Mouse (Mus musculus): ENCODE data around the gene Dnmt3a. TPM values are rescaled to one million over a fixed set of nuclear protein-coding genes. Genes with fewer than 3 reads are reported as not detected.

Dnmt3a gene
- total and polyA plus RNA-seq, 2 experiments from 2014 or later: 31.7 to 76.0 TPM

GRCm38 (mm10) chr12:3791257-3791656, 14.6 kb upstream of the Dnmt3a start:
- no peak overlapping the region for H3K27ac ChIP-seq (ENCODE audit: low read depth)
- H3K9ac ChIP-seq (replicated peaks; ENCODE audit: low read depth, low read length): no peak overlapping the region
- TF ChIP-seq CTCF (IDR thresholded peaks at IDR 0.05; ENCODE audit: low read depth): no peak
- TF ChIP-seq EP300 (IDR thresholded peaks at IDR 0.05; ENCODE audit: low read depth): no peak
- peak overlapping the region; percentile 69 for H3K4me2 ChIP-seq (ENCODE audit: low read depth, low read length)
- DNase-seq (ENCODE audit: low spot score) (no peak), ATAC-seq (ENCODE audit: insufficient read depth, low read depth) (no peak)
- no peaks in the 10 kb centered on the region for H3K9me3 ChIP-seq (replicated peaks; ENCODE audit: control insufficient read depth, low read length)
- H3K4me3 ChIP-seq (ENCODE audit: low read depth, low read length): peak overlapping the region; percentile 46
- 43% methylated on average over 7 of the region's 7 CpGs for WGBS
- H3K4me1 ChIP-seq (ENCODE audit: control insufficient read depth, insufficient read depth): peaks cover 8% of the 10 kb centered on the region; the same call in 1 of the 2 replicates
- no peaks in the 10 kb centered on the region for H3K27me3 ChIP-seq (ENCODE audit: control insufficient read depth, insufficient read depth, low read length)
- H3K36me3 ChIP-seq (replicated peaks; ENCODE audit: control insufficient read depth, insufficient read depth, low read length): no peaks in the 10 kb centered on the region

DNA sequence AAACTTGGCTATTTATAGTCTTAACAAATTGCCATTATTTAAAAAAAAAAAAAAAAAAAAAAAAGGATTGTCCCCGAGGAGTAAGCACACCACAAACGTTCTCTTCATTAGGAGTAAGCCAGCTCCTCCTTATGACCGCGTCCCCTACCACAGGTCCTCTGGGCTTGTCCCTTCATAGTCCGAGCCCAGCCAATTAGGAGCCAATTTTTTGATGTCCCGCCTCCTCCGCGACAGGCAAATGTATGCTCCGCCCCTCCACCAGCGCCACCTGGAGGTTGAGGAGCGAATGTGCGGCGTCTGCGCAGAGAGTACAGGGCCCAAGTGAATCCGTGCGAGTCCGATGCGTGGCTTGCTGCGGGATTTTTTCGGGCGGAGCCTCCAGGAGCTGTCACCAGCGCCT, 14.1 kb upstream of the Dnmt3a start:
- DNase-seq (ENCODE audit: low spot score): peak; percentile 96
- Histone ChIP-seq H3K36me3 (replicated peaks; ENCODE audit: control insufficient read depth, insufficient read depth, low read length) (no peaks in the 10 kb centered on the region), H3K27ac (ENCODE audit: low read depth) (no peak overlapping the region), H3K4me3 (ENCODE audit: low read depth, low read length) (peak overlapping the region; percentile 46), H3K27me3 (ENCODE audit: control insufficient read depth, insufficient read depth, low read length) (no peaks in the 10 kb centered on the region), H3K9me3 (replicated peaks; ENCODE audit: control insufficient read depth, low read length) (no peaks in the 10 kb centered on the region), H3K4me2 (ENCODE audit: low read depth, low read length) (peak overlapping the region; percentile 69), H3K4me1 (ENCODE audit: control insufficient read depth, insufficient read depth) (peaks cover 8% of the 10 kb centered on the region; the same call in 1 of the 2 replicates), H3K9ac (replicated peaks; ENCODE audit: low read depth, low read length) (no peak overlapping the region; the same call in 1 of the 2 replicates)
- ATAC-seq (ENCODE audit: insufficient read depth, low read depth): peak; percentile 93
- WGBS: under 1% methylated on average over 22 of the region's 22 CpGs
- peak; percentile 98 for TF ChIP-seq CTCF (IDR thresholded peaks at IDR 0.05; ENCODE audit: low read depth)
- no peak for TF ChIP-seq EP300 (IDR thresholded peaks at IDR 0.05; ENCODE audit: low read depth)

GRCm38 (mm10) chr12:3792248-3792647, 13.6 kb upstream of the Dnmt3a start:
- H3K27ac ChIP-seq (ENCODE audit: low read depth): no peak overlapping the region
- no peaks in the 10 kb centered on the region for H3K9me3 ChIP-seq (replicated peaks; ENCODE audit: control insufficient read depth, low read length)
- WGBS: 22% methylated on average over 8 of the region's 8 CpGs
- H3K4me1 ChIP-seq (ENCODE audit: control insufficient read depth, insufficient read depth): peaks cover 7% of the 10 kb centered on the region; the same call in 1 of the 2 replicates
- H3K4me2 ChIP-seq (ENCODE audit: low read depth, low read length): peak overlapping the region; percentile 69
- peak overlapping the region; percentile 46 for H3K4me3 ChIP-seq (ENCODE audit: low read depth, low read length)
- no peak for DNase-seq (ENCODE audit: low spot score)
- ATAC-seq (ENCODE audit: insufficient read depth, low read depth): no peak
- H3K27me3 ChIP-seq (ENCODE audit: control insufficient read depth, insufficient read depth, low read length): no peaks in the 10 kb centered on the region
- no peaks in the 10 kb centered on the region for H3K36me3 ChIP-seq (replicated peaks; ENCODE audit: control insufficient read depth, insufficient read depth, low read length)
- TF ChIP-seq EP300 (IDR thresholded peaks at IDR 0.05; ENCODE audit: low read depth) (no peak), CTCF (IDR thresholded peaks at IDR 0.05; ENCODE audit: low read depth) (no peak)
- no peak overlapping the region; the same call in 1 of the 2 replicates for H3K9ac ChIP-seq (replicated peaks; ENCODE audit: low read depth, low read length)

DNA sequence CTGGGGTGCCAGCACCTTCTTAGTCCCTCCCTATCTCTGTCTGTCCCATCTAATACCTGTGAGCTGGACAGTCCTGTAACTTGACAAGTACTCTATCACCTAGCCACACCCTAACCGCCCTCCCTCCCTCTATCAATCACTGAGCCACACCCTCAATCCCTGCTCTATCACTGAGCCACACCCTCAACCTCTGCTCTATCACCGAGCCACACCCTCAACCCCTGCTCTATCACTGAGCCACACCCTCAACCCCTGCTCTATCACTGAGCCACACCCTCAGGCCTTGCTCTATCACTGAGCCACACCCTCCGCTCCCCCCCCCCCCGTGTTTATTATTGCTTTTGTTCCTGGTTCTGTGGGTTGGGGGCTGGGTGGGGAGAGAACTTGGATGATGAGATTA, 10.2 kb upstream of the Dnmt3a start:
- no peaks in the 10 kb centered on the region for H3K9me3 ChIP-seq (replicated peaks; ENCODE audit: control insufficient read depth, low read length)
- no peak overlapping the region for H3K4me3 ChIP-seq (ENCODE audit: low read depth, low read length)
- whole genome bisulfite sequencing: 25% methylated on average over 4 of the region's 4 CpGs
- H3K4me1 ChIP-seq (ENCODE audit: control insufficient read depth, insufficient read depth): peaks cover 4% of the 10 kb centered on the region; the same call in 1 of the 2 replicates
- H3K27me3 ChIP-seq (ENCODE audit: control insufficient read depth, insufficient read depth, low read length): no peaks in the 10 kb centered on the region
- DNase-seq (ENCODE audit: low spot score): no peak
- H3K27ac ChIP-seq (ENCODE audit: low read depth): no peak overlapping the region
- TF ChIP-seq CTCF (IDR thresholded peaks at IDR 0.05; ENCODE audit: low read depth) (no peak), EP300 (IDR thresholded peaks at IDR 0.05; ENCODE audit: low read depth) (no peak)
- no peak overlapping the region for H3K9ac ChIP-seq (replicated peaks; ENCODE audit: low read depth, low read length)
- no peaks in the 10 kb centered on the region for H3K36me3 ChIP-seq (replicated peaks; ENCODE audit: control insufficient read depth, insufficient read depth, low read length)
- no peak for ATAC-seq (ENCODE audit: insufficient read depth, low read depth)
- no peak overlapping the region for H3K4me2 ChIP-seq (ENCODE audit: low read depth, low read length)

GRCm38 (mm10) chr12:3799551-3799950, 6.3 kb upstream of the Dnmt3a start:
- no peaks in the 10 kb centered on the region for H3K27me3 ChIP-seq (ENCODE audit: control insufficient read depth, insufficient read depth, low read length)
- TF ChIP-seq CTCF (IDR thresholded peaks at IDR 0.05; ENCODE audit: low read depth): no peak
- TF ChIP-seq EP300 (IDR thresholded peaks at IDR 0.05; ENCODE audit: low read depth): no peak
- no peaks in the 10 kb centered on the region for H3K4me1 ChIP-seq (ENCODE audit: control insufficient read depth, insufficient read depth)
- H3K27ac ChIP-seq (ENCODE audit: low read depth): no peak overlapping the region
- ATAC-seq (ENCODE audit: insufficient read depth, low read depth) (no peak), DNase-seq (ENCODE audit: low spot score) (no peak)
- H3K9ac ChIP-seq (replicated peaks; ENCODE audit: low read depth, low read length): no peak overlapping the region
- H3K4me2 ChIP-seq (ENCODE audit: low read depth, low read length): no peak overlapping the region
- H3K36me3 ChIP-seq (replicated peaks; ENCODE audit: control insufficient read depth, insufficient read depth, low read length): no peaks in the 10 kb centered on the region
- 88% methylated on average over 1 of the region's 1 CpGs for whole genome bisulfite sequencing
- no peak overlapping the region for H3K4me3 ChIP-seq (ENCODE audit: low read depth, low read length)
- no peaks in the 10 kb centered on the region for H3K9me3 ChIP-seq (replicated peaks; ENCODE audit: control insufficient read depth, low read length)

GRCm38 (mm10) chr12:3806271-3806684, 471 bp downstream of the Dnmt3a start:
- H3K4me2 ChIP-seq (ENCODE audit: low read depth, low read length): peak overlapping the region; percentile 88
- H3K4me3 ChIP-seq (ENCODE audit: low read depth, low read length): peak overlapping the region; percentile 97

More at GRCm38 (mm10) chr12:3806271-3806684, 471 bp downstream of the Dnmt3a start:
- peak overlapping the region; percentile 96 for H3K27ac ChIP-seq (ENCODE audit: low read depth)
- DNase-seq (ENCODE audit: low spot score) (peak; percentile 85), ATAC-seq (ENCODE audit: insufficient read depth, low read depth) (peak; percentile 84)
- peaks cover 29% of the 10 kb centered on the region for H3K4me1 ChIP-seq (ENCODE audit: control insufficient read depth, insufficient read depth)
- under 1% methylated on average over 28 of the region's 41 CpGs for WGBS
- no peaks in the 10 kb centered on the region for H3K27me3 ChIP-seq (ENCODE audit: control insufficient read depth, insufficient read depth, low read length)
- TF ChIP-seq EP300 (IDR thresholded peaks at IDR 0.05; ENCODE audit: low read depth) (no peak), CTCF (IDR thresholded peaks at IDR 0.05; ENCODE audit: low read depth) (peak; percentile 84)
- peak overlapping the region; percentile 95 for H3K9ac ChIP-seq (replicated peaks; ENCODE audit: low read depth, low read length)
- H3K9me3 ChIP-seq (replicated peaks; ENCODE audit: control insufficient read depth, low read length): no peaks in the 10 kb centered on the region
- H3K36me3 ChIP-seq (replicated peaks; ENCODE audit: control insufficient read depth, insufficient read depth, low read length): no peaks in the 10 kb centered on the region
